Mouse (Mus musculus) urinary bladder, postnatal 36 days (tissue): ENCODE measurements at regions not wholly inside any gene's neighbourhood (a gene's known extent, or its start where the extent isn't known, plus 50 kb on each side); places are given as distances from the start of the nearest gene placed in this dataset.

Experiments
- DNase-seq, 2 experiments: peaks; one replicate each; pipeline ENCODE4 v3.0.0; 2022; ENCODE audit warnings: low spot score in 2 of 2, mixed read lengths in 1 of 2

DNA sequence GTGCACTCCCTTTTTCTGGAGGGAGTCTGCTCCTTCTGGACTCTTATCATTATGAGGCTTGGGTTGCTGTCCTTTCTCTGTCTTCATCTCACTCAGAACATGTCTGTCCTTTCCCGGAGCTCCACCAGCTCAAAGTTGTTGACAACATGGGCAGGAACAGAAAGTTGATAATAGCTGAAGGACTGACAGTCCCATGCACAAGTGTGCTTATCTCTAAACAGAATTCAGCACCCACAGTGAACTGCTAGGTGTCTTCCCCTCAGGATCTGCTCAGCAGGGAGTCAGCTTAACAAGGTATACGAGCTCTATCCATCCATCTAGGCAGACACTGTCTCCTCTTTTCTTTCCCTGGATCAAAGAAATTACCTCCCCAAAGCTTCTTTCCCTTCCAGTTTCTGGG is 89.2 kb upstream of the Rab11fip2 start:
- DNase-seq, result no peak

DNA sequence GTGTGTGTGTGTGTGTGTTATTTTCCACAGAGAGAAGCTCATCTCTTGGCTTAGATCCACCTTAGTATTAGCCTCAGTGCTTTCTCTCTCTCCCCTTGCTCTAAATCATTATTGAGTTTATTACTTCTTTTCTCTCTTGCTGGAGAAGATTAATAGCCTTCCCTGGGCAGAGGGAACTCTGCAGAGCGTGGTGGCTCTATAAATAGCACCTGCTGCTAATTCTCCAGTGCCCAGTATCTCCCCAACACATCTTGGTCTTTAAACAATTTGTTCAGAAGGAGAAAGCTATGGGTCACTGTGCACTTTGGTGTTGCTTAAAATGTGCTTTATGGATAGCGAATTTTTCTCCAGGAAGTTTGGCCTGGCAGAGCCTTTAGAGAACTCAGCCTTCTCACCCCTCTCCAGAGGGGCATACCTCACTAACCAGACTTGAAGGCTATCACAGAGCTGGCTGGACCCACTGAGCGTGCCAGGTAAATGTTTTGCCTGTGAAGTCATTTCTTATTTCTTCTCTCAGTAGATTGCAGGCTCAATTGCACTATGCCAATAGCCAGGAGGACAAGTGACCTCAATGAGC is 86.8 kb upstream of the Rab11fip2 start:
- no peak for DNase-seq

DNA sequence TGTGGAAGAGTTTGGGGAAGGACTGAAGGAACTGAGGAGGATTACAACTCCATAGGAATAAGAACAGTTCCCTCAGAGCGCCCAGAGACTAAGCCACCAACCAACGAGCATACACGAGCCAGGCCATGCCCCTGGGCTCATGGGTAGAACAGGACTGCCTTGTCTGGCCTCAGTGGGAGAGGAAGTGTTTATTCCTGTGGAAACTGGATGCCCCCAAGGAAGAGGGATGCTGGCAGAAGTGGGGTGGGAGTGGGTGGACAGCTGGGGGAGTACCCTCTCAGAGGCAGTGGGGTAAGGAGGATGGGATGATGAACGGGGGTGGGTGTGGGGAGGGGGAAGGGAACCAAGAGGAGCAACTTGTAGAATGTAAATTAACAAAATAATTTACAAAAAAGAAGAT is 86.3 kb upstream of the Rab11fip2 start:
- DNase-seq, result no peak

DNA sequence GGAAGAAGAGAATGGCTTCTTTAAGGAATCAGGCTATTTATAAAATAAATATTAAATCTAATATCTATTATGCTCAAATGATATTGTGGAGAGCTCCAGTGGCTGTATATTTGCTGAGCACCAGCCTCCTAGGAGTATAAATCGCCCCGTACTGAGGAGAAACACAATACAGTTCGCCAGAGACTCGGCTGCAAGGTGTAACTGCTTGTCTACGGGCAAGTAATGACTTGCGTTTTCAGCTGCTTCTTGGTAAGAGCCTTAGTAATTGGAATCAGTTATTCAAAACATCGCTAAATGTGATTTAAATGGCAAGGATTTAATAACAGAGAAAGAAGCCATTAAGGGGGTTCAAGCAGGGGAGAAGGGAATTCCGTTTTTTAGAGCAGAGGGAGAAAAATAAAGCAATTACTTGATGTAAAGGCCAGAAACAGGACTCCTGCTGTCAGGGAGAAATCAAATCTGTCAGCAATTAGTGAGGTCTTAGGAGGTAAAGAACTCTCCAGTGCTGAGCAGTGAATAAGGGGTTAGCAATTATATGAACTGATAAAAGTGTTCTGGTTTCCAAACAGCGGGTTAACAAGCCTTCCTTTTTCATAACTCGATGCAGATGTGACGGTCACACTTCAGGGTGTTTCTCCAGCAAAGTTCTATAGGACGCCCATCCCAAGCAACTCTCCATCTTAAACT is 72.3 kb upstream of the Rab11fip2 start:
- DNase-seq, result no peak

DNA sequence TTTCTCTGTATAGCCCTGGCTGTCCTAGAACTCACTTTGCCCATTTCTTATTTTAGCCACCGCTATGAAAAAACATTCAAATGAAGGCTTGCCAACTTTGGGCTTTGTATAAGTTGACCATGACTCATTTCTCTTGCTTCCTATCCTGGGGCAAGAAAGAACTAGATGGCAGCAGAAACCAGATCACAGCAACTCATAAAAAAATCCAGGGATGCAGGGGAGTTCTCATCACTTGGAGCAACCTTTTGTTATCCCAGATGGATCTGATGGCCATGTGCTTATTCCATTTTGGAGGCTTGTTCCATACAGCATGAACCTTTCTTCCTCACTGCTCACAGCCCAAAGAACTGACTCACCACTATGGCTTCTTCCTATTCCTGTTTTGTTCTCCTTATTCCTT is 52.1 kb upstream of the Rab11fip2 start:
- DNase-seq, result no peak
